Mouse (Mus musculus) heart, postnatal 14 days (tissue): ENCODE data around the gene Eml2. TPM values are rescaled to one million over a fixed set of nuclear protein-coding genes. Genes with fewer than 3 reads are reported as not detected.
"Not testable (repeated sequence)": the region's sequence is repeated elsewhere in the genome, so short reads cannot be mapped to it uniquely, and the experiment has no call there.

Experiments used
- DNase-seq, 2 experiments: peaks; one replicate each; pipeline ENCODE4 v3.0.0; 2021 to 2022
- intact Hi-C: fragments of 180-260 bp; cut with DNase I; formaldehyde crosslinking; loops from one replicate; pipeline ENCODE4 v1.15.1; 2025
- long read RNA-seq, 2 experiments: library from polyadenylated mRNA; stranded (forward); transcript quantifications; one replicate each; pipeline ENCODE4 v2.0.0; 2021
- total RNA-seq, 2 experiments: library from RNA; stranded (reverse); gene quantifications; 2 replicates each; pipeline ENCODE4 v1.2.3; 2021

The Eml2 gene
- 10 to 100 TPM; 37.9 to 43.0 TPM for total RNA-seq
- long read RNA-seq, experiment 1, partial matches to known transcripts: 0 of 2 reads
- long read RNA-seq, experiment 1, other reads (novel, unspliced or antisense): 2 of 2 reads
- long read RNA-seq, experiment 2, partial matches to known transcripts: 1 of 4 reads
- long read RNA-seq, experiment 2, other reads (novel, unspliced or antisense): 2 of 4 reads

GRCm38 (mm10) chr7:19175708-19176515 lies at the start of gene Eml2:
TSS of gene Eml2 (plus strand) at chr7:19176421.
- no peak for DNase-seq
- intact Hi-C loops: loop anchor here (5.0 kb wide), 2 partner anchors 106 to 166 kb away; partner anchors contain the start of genes Ercc1, Ppm1n and Rtn2

GRCm38 (mm10) chr7:19127744-19128143 lies 48.5 kb upstream of the Eml2 start:
- intact Hi-C loops: no loop called here
- DNase-seq: no peak

DNA sequence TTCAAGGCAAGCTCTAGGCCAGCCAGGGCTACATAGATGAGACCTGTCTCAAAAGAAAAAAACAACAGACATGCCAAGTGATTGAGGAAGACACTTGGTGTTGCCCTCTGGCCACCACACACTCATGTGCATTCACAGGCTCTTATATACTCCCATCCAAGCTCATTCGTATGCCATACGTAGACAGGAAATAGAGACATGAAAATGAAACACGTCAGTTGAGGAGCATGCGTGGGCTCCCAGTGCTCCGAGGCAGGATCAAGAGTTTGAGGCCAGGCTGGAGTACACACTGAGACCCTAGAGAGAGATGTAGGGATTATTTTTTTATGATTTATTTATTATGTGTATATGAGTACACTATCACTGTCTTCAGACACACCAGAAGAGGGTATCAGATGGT lies 46.8 kb upstream of the Eml2 start:
- DNase-seq: no peak
- intact Hi-C loops: no loop called here

GRCm38 (mm10) chr7:19130657-19131056 lies 45.6 kb upstream of the Eml2 start:
- DNase-seq: no peak
- intact Hi-C loops: no loop called here

GRCm38 (mm10) chr7:19131324-19131848 lies 44.8 kb upstream of the Eml2 start:
- intact Hi-C loops: no loop called here

GRCm38 (mm10) chr7:19136168-19136567 lies 40.1 kb upstream of the Eml2 start:
- intact Hi-C loops: no loop called here
- DNase-seq: no peak

More at GRCm38 (mm10) chr7:19131324-19131848, 44.8 kb upstream of the Eml2 start:
- peak; percentile 97 to 98 for DNase-seq

GRCm38 (mm10) chr7:19136673-19137334 lies 39.4 kb upstream of the Eml2 start:
- no peak for DNase-seq
- intact Hi-C loops: no loop called here

- intact Hi-C loops: no loop called here
- peak; percentile 57 to 62 for DNase-seq
These were observed 38.8 kb upstream of the Eml2 start for GRCm38 (mm10) chr7:19137380-19137779.

DNA sequence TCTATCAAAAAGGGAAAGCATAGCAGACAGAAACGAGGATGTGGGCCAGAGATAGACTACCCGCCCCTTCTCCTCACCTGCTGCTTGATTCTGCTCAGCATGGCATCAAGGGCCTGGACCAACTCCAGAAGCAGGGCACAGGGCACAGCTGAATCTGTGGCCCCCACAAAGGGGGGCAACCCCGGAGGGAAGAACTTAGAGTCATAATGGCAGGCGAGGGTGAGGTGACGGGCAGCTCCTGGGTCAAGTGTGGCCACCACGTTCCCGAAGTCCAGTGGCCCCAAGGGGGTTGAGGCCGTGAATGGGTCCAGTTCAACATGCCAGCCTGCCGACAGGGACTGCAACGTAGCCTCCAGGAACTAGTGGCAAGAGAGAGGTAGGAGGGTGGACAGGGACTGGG lies 29.4 kb upstream of the Eml2 start:
- DNase-seq: no peak

GRCm38 (mm10) chr7:19147497-19148045 lies 28.6 kb upstream of the Eml2 start:
- no peak for DNase-seq
- intact Hi-C loops: no loop called here

More for the DNA sequence above, 29.4 kb upstream of the Eml2 start:
- intact Hi-C loops: loop anchor here (1.0 kb wide), 1 partner anchor 46 kb away; no protein-coding TSS in a partner anchor

DNA sequence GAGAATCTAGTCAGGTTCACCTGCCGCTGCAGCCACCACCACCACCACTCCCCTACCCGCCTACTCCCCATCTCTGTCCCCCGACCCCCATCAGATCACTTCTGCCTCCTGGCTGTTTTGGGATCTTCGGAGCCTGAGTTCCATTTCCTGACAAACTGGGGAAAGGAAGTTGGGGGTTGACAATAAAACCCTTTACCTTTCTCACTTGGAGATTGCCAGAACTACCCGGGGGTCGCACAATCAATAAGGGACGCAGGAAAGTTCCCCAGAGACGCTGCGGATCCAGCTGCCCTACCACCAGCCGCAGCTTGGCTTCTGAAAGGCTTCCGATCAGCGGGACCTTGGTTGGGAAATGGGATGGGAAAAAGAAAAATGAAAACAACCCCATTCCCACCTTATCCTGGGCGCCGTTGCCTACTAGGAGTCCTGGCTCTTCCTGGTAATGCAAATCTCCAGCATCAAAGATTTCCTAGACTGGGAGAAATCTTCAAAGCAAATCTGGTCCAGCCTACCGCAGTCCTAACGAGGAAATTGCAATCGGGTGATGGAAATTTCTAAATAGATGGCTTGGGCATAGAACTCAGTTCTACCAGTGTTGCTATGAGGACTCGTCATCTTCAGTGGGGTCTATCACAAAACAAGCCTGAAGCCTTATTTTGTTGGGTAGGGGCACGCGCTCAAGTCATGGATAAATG lies 27.9 kb upstream of the Eml2 start:
- DNase-seq: no peak

DNA sequence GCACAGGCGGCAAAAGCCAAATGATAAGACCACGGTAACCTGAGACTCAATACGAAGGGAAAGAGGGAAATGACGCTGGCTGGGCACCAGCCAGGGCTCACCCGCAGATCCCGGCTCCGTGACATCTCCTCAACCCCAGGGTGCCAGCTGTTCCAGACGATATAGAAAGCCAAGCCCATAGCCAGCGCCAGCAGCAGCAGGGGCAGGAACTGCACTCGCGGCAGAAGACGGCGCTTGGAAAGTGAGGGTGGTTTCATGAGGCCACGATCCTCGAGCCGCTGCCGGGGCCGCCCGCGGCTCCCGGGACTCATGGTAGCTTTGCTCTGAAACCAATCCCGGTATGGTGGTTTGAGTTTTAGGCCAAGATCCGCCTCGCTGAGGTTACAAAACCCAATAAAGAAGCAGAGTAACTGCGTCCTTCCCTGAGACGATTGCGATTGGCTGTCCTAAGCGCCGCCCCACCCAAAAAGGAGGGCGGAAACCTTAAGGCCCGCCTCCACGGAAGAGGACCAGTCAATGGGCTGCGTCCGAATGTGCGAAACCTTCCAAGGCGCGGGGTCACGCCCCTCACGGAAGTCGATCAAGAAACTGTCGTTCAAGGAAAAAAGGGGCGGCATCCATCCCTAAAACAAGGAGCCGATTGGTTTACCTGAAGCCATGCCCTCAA lies 27.2 kb upstream of the Eml2 start, which contains the start of gene Qpctl:
Gene Qpctl, minus strand, starts transcription at position 417 of the 667 bp plus-strand sequence.
- DNase-seq: peak; percentile 96 to 97
- intact Hi-C loops: no loop called here

More for the DNA sequence above, 27.9 kb upstream of the Eml2 start:
- intact Hi-C loops: no loop called here

DNA sequence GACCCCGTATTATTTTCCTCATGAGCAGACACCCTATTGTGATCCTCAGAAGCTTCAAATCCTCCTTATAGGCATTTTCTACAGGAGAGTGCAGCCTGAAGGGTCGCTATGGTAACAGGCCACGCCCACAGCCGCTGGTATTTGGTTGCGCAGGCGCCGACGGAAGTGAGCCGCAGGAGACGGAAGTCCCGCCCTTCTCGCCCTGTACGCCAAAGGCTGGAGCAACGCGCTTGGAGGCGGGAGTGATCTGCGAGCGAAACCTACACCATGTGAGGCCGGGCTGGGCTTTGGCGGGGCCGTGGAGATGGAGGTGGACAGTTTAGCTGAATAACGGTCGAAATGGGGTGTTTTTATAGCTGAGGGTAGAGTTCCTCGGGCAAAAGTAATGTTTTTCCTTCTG lies 26.6 kb upstream of the Eml2 start, which contains the start of gene Snrpd2:
Gene Snrpd2, plus strand, starts transcription at position 97 of the 400 bp plus-strand sequence.
- DNase-seq: peak; percentile 97 to 99

GRCm38 (mm10) chr7:19151121-19151520 lies 25.1 kb upstream of the Eml2 start:
- intact Hi-C loops, DNase-seq: not testable (repeated sequence)

More for the DNA sequence above, 26.6 kb upstream of the Eml2 start, which contains the start of gene Snrpd2:
- intact Hi-C loops: no loop called here

GRCm38 (mm10) chr7:19154796-19155195 lies 21.4 kb upstream of the Eml2 start:
- DNase-seq: no peak
- intact Hi-C loops: no loop called here

DNA sequence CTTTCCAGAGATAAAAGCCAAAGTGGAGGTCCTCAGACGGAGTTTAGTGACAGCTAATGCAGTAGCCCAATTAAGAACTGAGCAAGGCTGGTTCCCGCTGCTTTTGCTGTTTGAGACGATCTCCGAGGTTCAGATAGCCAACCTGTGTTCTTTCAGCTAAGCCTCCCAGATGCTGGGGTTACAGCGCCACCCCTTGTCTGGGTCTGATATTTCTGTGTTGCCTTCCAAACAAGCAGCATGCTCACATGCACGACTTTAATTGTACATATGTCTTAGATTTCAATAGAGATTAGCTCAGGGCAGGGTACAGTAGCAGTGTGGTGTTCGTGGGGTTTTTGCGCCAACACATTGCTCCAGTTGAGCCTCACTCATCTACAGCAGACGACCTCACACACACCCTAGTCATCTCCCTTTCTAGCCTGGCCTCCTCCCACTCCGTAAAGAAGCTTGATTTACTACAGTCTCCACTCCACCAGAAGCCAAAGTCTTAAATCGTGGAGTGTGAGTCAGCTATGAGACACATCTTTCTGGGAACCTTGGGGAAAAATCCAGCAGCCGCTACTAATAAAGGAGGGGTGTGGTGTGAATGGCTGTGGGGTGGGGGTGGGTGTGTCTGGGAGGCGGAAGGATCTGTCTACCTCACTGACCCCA lies 20.3 kb upstream of the Eml2 start:
- intact Hi-C loops: loop anchor here (2.0 kb wide), 1 partner anchor 53 kb away; no protein-coding TSS in a partner anchor
- DNase-seq: no peak

DNA sequence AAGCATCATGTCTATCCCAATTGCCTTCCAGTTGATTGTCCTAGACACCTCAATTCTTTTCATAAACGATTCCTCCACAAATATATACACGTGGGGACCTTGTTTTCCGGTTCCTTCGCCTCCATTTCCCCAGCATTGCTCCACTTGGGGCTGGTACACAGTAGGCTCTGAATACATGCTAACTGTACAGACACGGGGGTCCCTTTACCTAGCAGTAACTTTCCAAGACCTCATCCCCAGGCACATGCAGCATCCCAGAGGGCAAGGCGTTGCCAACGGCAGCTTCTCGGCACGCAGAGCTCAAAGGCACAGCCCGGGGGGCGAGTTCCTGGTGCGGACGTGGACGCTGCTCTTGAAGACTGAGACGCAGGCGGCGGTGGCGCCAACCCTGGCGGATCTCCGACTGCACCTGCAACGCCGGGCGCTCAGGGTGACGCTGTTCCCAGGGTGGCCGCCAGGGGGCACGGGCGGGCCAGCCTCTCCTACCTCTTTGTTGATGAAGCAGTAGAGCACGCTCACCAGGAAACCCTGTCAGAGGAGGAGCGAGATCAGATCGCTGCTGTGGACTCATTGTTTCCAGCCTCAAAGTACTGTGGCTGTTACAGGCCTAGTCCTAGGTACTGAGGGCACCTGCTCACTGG lies 18.9 kb upstream of the Eml2 start:
- intact Hi-C loops: loop anchor here (1.0 to 2.0 kb wide), 2 partner anchors 16 to 52 kb away; no protein-coding TSS in a partner anchor
- DNase-seq: peak; percentile 92 to 96

GRCm38 (mm10) chr7:19158601-19159000 lies 17.6 kb upstream of the Eml2 start:
- intact Hi-C loops: no loop called here
- no peak for DNase-seq
